Mouse (Mus musculus): ENCODE measurements around the gene Gprc5a. TPM values are rescaled to one million over a fixed set of nuclear protein-coding genes. Genes with fewer than 3 reads are reported as not detected.

Gene Gprc5a
- polyA plus RNA-seq, 1 experiment from 2014 or later, result 1.5 TPM

DNA sequence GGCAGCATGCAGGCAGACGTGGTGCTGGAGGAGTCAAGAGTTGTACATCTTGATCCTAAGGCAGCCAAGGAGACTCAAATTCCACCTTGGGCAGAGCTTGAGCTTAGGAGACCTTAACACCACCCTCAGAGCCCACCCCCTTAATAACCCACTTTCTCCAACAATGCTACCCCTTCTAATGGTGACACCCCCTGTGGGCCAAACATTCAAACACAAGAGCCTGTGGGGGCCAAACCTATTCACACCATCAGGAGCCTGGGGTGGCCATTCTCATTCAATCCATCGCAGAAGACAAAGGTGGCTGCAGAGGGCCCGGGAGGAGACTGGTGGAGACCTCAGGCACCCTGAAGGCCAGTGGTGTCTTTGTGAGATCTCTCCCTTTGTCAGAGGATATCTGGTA is 23.5 kb upstream of the Gprc5a start:
- no peak overlapping the region for H3K27ac ChIP-seq
- H3K4me3 ChIP-seq (replicated peaks), result no peak overlapping the region
- H3K36me3 ChIP-seq, result no peaks in the 10 kb centered on the region
- whole genome bisulfite sequencing, result 80% methylated on average over 3 of the region's 3 CpGs
- no peaks in the 10 kb centered on the region for H3K9me3 ChIP-seq
- H3K9ac ChIP-seq (replicated peaks), result no peak overlapping the region
- no peak for ATAC-seq (ENCODE audit: insufficient number of reproducible peaks, insufficient read depth, low FRiP score, low TSS enrichment, low read depth)
- H3K27me3 ChIP-seq, result peaks cover 17% of the 10 kb centered on the region
- peaks cover 10% of the 10 kb centered on the region for H3K4me1 ChIP-seq (replicated peaks)
- no peak overlapping the region for H3K4me2 ChIP-seq

DNA sequence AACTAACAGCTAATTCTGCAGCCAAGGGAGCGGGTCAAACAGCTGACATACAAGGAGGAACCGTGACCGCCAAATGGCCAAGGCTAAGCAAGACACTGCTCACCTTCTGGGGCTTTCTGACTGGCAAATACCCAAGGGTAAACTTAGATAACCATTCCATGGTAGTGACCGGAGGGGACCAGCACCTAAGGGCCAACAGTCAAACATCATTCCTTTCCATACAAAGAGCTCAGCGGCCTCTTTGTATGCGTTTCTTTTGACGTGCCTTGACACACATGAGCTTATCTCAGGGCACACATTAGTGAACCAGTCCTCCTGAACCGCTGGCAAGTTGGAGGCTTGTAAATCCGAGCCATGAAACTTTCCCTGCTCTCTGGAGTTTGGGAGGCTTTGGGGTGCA is 18.2 kb upstream of the Gprc5a start:
- no peaks in the 10 kb centered on the region for H3K36me3 ChIP-seq
- H3K9ac ChIP-seq (replicated peaks), result no peak overlapping the region
- H3K4me2 ChIP-seq, result no peak overlapping the region
- no peaks in the 10 kb centered on the region for H3K9me3 ChIP-seq
- no peak overlapping the region for H3K4me3 ChIP-seq (replicated peaks)
- H3K4me1 ChIP-seq (replicated peaks), result no peaks in the 10 kb centered on the region; the same call in 1 of the 2 replicates
- no peak for ATAC-seq (ENCODE audit: insufficient number of reproducible peaks, insufficient read depth, low FRiP score, low TSS enrichment, low read depth)
- H3K27ac ChIP-seq, result no peak overlapping the region
- WGBS, result 69% methylated on average over 9 of the region's 9 CpGs
- peaks cover 11% of the 10 kb centered on the region for H3K27me3 ChIP-seq

DNA sequence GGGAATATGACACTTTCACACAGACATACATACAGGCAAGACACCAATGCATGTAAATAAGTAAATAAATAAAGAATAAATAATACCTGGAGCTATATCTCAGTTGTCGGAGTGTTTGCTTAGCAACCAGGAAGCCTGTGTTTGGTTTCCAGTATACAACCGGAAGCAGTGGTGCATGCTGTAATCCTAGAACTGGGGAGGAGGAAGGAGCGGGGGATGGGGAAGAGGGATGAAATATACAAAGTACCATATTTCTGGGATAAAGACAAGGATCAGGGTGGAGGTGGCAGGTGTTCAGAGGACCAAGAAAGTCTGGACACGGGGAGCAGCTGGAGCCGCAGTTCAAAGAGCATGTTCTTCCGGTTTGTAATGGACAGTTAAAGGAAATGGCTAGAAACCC is 16.9 kb upstream of the Gprc5a start:
- no peak overlapping the region for H3K27ac ChIP-seq
- H3K4me1 ChIP-seq (replicated peaks), result no peaks in the 10 kb centered on the region; the same call in 1 of the 2 replicates
- H3K36me3 ChIP-seq, result no peaks in the 10 kb centered on the region
- no peak overlapping the region for H3K4me3 ChIP-seq (replicated peaks)
- H3K9ac ChIP-seq (replicated peaks), result no peak overlapping the region
- no peaks in the 10 kb centered on the region for H3K9me3 ChIP-seq
- no peak overlapping the region for H3K4me2 ChIP-seq
- H3K27me3 ChIP-seq, result peaks cover 11% of the 10 kb centered on the region
- ATAC-seq (ENCODE audit: insufficient number of reproducible peaks, insufficient read depth, low FRiP score, low TSS enrichment, low read depth), result no peak
- WGBS, result 66% methylated on average over 6 of the region's 6 CpGs

DNA sequence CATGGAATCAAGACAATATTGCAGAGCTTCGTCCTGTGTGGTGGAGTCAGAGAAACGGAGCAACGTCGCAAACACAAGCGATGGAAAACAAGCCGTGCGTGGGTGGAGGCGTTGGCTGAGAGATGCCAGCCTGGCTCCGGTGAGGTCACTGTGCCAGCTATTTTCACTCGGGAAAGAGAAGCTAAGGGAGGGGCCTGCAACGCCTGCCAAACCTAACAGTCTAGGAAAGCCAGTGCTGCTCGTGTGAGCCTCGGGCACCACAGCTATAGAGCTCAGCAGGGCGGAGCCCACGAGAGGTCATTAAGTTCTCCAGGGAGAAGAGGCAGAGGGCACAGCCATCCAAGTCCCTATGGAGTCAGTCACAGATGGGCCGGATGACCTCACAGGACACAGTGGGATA is 16.5 kb upstream of the Gprc5a start:
- Histone ChIP-seq H3K9me3 (no peaks in the 10 kb centered on the region), H3K27me3 (peaks cover 11% of the 10 kb centered on the region), H3K4me1 (replicated peaks) (no peaks in the 10 kb centered on the region; the same call in 1 of the 2 replicates), H3K4me2 (no peak overlapping the region), H3K36me3 (no peaks in the 10 kb centered on the region), H3K27ac (no peak overlapping the region), H3K9ac (replicated peaks) (no peak overlapping the region), H3K4me3 (replicated peaks) (no peak overlapping the region)
- 0 out of 2 replicates have a peak, but pooled peaks have one; percentile 37 for ATAC-seq (ENCODE audit: insufficient number of reproducible peaks, insufficient read depth, low FRiP score, low TSS enrichment, low read depth)
- 69% methylated on average over 16 of the region's 16 CpGs for WGBS

DNA sequence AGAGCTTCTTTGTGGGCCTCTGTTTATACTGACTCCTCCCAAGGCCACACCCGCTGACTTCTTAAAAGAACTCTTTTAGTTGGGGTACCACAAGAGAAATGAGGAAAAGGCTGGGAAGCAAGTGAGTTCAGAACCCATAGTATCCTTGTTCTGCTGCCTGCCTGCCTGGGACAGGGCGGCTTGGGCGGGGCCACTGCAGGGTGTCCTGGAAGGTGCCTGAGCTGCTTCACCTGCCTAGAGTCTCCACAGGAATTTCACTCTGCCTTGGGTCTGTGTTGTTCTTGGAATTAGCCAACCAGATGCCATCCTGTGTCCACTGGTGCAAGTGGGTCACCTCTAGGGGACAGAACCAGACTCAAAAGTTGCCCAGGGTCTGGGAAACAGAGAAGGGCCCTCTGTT is 11.7 kb upstream of the Gprc5a start:
- no peak overlapping the region for H3K27ac ChIP-seq
- H3K9me3 ChIP-seq, result no peaks in the 10 kb centered on the region
- H3K4me3 ChIP-seq (replicated peaks), result no peak overlapping the region
- ATAC-seq (ENCODE audit: insufficient number of reproducible peaks, insufficient read depth, low FRiP score, low TSS enrichment, low read depth), result no peak
- 73% methylated on average over 3 of the region's 3 CpGs for whole genome bisulfite sequencing
- no peaks in the 10 kb centered on the region; the same call in 1 of the 2 replicates for H3K27me3 ChIP-seq
- H3K4me1 ChIP-seq (replicated peaks), result no peaks in the 10 kb centered on the region; the same call in 1 of the 2 replicates
- no peaks in the 10 kb centered on the region for H3K36me3 ChIP-seq
- H3K9ac ChIP-seq (replicated peaks), result no peak overlapping the region
- no peak overlapping the region for H3K4me2 ChIP-seq

DNA sequence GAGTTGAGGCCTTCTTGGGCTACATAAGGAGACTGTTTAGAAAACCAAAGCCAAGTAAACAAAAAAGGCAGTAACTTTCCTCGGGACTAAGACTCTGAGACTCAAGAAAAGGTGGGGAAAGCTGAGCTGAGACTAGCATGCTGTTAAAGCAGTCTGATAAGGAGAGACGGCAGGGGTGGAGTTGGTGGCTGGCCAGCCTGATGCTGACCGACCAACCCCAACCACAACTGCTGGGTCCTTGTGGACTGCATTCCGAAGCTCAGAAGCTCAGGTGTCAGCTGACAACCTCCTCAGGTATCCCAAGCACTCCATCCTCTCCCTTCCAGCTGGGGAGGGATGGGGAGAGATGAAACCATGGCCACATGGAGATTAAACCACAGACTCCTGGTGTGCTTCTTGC is 9.6 kb upstream of the Gprc5a start:
- no peaks in the 10 kb centered on the region for H3K4me1 ChIP-seq (replicated peaks)
- no peak overlapping the region for H3K9ac ChIP-seq (replicated peaks)
- H3K36me3 ChIP-seq, result no peaks in the 10 kb centered on the region
- H3K27me3 ChIP-seq, result no peaks in the 10 kb centered on the region; the same call in 1 of the 2 replicates
- no peak overlapping the region for H3K27ac ChIP-seq
- ATAC-seq (ENCODE audit: insufficient number of reproducible peaks, insufficient read depth, low FRiP score, low TSS enrichment, low read depth), result no peak
- H3K4me2 ChIP-seq, result no peak overlapping the region
- H3K9me3 ChIP-seq, result no peaks in the 10 kb centered on the region
- 43% methylated on average over 4 of the region's 4 CpGs for WGBS
- no peak overlapping the region for H3K4me3 ChIP-seq (replicated peaks)

DNA sequence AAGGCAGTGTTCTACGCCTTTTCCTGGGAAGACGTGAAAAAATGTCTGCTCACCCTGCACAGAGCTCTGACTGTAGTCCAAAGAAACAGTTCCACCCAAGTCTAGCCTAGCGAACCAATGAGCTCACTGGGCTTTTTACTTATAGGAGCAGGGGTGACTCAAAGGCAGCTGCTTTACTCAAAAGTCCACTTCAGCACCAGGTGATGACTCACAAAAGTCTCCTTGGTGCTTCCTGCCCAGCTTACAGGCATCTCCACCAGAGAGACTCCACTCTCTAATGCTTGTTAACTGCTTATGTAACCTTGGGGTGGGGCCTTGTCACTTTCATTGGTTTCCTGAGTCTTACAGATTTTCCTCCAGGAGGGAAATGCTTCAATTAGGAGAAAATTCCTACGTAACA is 4.7 kb upstream of the Gprc5a start:
- no peak overlapping the region for H3K4me3 ChIP-seq (replicated peaks)
- H3K27ac ChIP-seq, result no peak overlapping the region
- H3K27me3 ChIP-seq, result peaks cover 19% of the 10 kb centered on the region; the same call in 1 of the 2 replicates
- no peak overlapping the region for H3K4me2 ChIP-seq
- no peak for ATAC-seq (ENCODE audit: insufficient number of reproducible peaks, insufficient read depth, low FRiP score, low TSS enrichment, low read depth)
- H3K36me3 ChIP-seq, result no peaks in the 10 kb centered on the region
- H3K9me3 ChIP-seq, result no peaks in the 10 kb centered on the region
- WGBS, result 91% methylated on average over 4 of the region's 4 CpGs
- H3K4me1 ChIP-seq (replicated peaks), result peaks cover 8% of the 10 kb centered on the region
- no peak overlapping the region for H3K9ac ChIP-seq (replicated peaks)

DNA sequence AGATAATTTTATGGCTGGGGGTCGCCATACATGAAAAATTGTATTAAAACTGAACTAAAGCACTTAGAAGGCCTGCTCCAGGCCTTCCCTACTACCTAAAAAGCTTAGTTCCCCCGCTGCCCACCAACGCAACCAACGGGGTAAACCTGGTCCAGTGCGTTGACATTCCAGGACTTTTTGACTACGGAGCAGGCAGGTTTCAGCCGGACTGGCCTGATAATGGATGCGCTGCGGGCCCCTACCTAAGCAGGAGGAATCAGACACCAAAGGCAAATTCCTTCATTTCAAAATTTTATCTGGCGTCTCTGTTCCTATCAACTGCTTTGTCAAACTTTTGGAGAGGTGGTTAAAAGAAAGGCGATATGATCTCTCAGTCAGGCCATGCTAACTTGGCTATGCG is 830 bp upstream of the Gprc5a start:
- WGBS, result 75% methylated on average over 12 of the region's 12 CpGs
- Histone ChIP-seq H3K27ac (no peak overlapping the region), H3K4me1 (replicated peaks) (peaks cover 21% of the 10 kb centered on the region), H3K27me3 (peaks cover 31% of the 10 kb centered on the region; the same call in 1 of the 2 replicates), H3K9ac (replicated peaks) (no peak overlapping the region), H3K4me2 (no peak overlapping the region), H3K9me3 (no peaks in the 10 kb centered on the region), H3K36me3 (no peaks in the 10 kb centered on the region), H3K4me3 (replicated peaks) (no peak overlapping the region)
- no peak for ATAC-seq (ENCODE audit: insufficient number of reproducible peaks, insufficient read depth, low FRiP score, low TSS enrichment, low read depth)

DNA sequence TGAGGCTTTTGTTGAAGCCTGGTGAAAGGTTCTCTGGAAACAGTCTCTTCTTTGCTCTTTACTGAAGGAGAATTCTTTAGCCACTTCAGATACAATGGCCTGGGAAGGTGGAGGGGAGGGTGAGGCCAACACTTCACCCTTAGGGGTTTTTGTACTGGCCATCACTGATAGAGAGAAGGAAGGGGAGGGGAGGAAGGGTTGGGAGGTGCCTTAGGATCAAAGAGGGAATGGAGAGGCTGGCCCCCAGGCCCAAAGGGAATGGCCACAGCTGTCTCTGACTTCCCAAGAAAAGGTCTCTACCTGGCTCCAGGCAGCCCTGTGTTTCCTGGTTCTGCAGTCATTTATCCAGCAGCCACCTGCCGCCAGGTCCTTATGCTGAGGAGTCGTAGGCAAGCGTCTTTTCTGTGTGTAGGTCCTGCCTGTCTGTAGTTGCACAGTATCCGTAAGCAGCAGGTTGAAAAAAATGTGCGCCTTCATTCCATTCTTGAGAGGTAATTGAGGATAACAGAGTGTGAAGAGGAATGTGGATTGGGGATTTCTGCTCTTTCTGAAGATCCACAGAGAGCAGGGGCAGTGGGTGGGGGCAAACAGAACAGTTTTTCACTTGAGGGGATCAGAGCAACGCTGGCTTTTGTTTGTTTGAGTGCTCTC is 1.5 kb downstream of the Gprc5a start:
- Histone ChIP-seq H3K9ac (replicated peaks) (no peak overlapping the region), H3K27me3 (peaks cover 31% of the 10 kb centered on the region; the same call in 1 of the 2 replicates), H3K27ac (no peak overlapping the region), H3K36me3 (no peaks in the 10 kb centered on the region), H3K4me1 (replicated peaks) (peaks cover 21% of the 10 kb centered on the region), H3K9me3 (no peaks in the 10 kb centered on the region), H3K4me2 (no peak overlapping the region), H3K4me3 (replicated peaks) (no peak overlapping the region)
- no peak for ATAC-seq (ENCODE audit: insufficient number of reproducible peaks, insufficient read depth, low FRiP score, low TSS enrichment, low read depth)
- WGBS, result 34% methylated on average over 6 of the region's 6 CpGs

DNA sequence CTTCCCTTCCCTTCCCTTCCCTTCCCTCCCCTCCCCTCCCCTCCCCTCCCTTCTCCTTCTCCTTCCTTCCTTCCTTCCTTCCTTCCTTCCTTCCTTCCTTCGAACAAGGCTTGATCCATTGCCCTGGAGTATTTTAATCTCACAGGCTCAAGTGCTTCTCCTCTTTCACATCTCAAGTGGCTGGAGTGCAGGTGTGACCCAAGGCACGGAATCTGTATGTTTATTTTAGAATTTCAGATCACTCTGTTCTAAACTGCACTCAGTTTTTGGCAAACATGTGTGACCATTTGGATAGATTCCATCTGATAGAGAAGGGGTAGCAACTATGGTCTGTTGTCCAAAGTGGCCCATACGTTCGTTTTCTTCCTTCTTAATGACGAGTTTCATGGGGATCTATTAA is 2.8 kb downstream of the Gprc5a start:
- no peak overlapping the region for H3K9ac ChIP-seq (replicated peaks)
- no peaks in the 10 kb centered on the region for H3K9me3 ChIP-seq
- no peak overlapping the region for H3K4me2 ChIP-seq
- peaks cover 31% of the 10 kb centered on the region; the same call in 1 of the 2 replicates for H3K27me3 ChIP-seq
- no peak overlapping the region for H3K27ac ChIP-seq
- no peaks in the 10 kb centered on the region for H3K36me3 ChIP-seq
- H3K4me1 ChIP-seq (replicated peaks), result peaks cover 21% of the 10 kb centered on the region
- 77% methylated on average over 4 of the region's 5 CpGs for WGBS
- no peak for ATAC-seq (ENCODE audit: insufficient number of reproducible peaks, insufficient read depth, low FRiP score, low TSS enrichment, low read depth)
- no peak overlapping the region for H3K4me3 ChIP-seq (replicated peaks)

DNA sequence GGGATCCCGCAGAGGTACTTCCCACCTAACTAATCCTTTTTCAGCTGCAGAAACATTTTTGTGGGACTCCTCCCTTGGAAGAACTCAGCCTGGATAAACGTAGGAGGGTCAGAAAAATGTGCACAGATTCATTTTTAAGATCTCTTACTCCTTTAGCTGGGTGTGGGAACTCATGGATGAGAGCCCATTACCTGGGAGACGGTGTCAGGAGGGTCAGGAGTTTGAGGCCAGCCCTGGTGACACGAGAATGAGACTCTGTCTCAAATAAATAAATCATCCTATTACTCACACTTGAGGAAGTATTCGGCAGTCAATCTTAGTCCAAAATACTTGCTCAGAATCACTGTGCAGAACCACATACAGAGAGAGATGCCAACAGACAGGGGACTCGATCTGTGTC is 4.4 kb downstream of the Gprc5a start:
- H3K36me3 ChIP-seq, result no peaks in the 10 kb centered on the region
- no peak for ATAC-seq (ENCODE audit: insufficient number of reproducible peaks, insufficient read depth, low FRiP score, low TSS enrichment, low read depth)
- WGBS, result 79% methylated on average over 6 of the region's 6 CpGs
- no peak overlapping the region for H3K27ac ChIP-seq
- no peaks in the 10 kb centered on the region for H3K9me3 ChIP-seq
- peaks cover 21% of the 10 kb centered on the region for H3K4me1 ChIP-seq (replicated peaks)
- no peak overlapping the region for H3K4me3 ChIP-seq (replicated peaks)
- peaks cover 20% of the 10 kb centered on the region; the same call in 1 of the 2 replicates for H3K27me3 ChIP-seq
- H3K9ac ChIP-seq (replicated peaks), result no peak overlapping the region
- no peak overlapping the region for H3K4me2 ChIP-seq

DNA sequence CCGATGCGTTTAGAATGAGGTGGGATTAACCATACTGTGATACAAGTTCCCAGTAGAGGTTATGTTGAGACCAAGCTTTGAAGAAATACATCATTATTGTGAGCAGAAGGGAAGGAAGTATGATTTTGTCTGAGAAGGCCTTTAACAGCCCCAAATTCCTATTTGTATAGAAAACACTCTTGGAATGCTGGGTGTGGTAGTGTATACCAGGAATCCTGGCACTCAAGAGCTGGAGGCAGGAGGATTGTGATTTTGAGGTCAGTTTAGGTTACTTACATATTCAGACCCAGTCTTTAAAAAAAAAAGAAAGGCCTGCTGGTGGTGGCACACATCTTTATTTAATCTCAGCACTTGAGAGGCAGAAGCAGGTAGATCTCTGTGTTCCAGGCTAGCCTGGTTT is 4.9 kb downstream of the Gprc5a start:
- peaks cover 15% of the 10 kb centered on the region; the same call in 1 of the 2 replicates for H3K27me3 ChIP-seq
- H3K4me1 ChIP-seq (replicated peaks), result peaks cover 16% of the 10 kb centered on the region
- no peak overlapping the region for H3K4me2 ChIP-seq
- H3K9me3 ChIP-seq, result no peaks in the 10 kb centered on the region
- ATAC-seq (ENCODE audit: insufficient number of reproducible peaks, insufficient read depth, low FRiP score, low TSS enrichment, low read depth), result no peak
- no peaks in the 10 kb centered on the region for H3K36me3 ChIP-seq
- H3K27ac ChIP-seq, result no peak overlapping the region
- H3K9ac ChIP-seq (replicated peaks), result no peak overlapping the region
- 85% methylated on average over 2 of the region's 2 CpGs for WGBS
- no peak overlapping the region for H3K4me3 ChIP-seq (replicated peaks)
